In the genomic region with DNA sequence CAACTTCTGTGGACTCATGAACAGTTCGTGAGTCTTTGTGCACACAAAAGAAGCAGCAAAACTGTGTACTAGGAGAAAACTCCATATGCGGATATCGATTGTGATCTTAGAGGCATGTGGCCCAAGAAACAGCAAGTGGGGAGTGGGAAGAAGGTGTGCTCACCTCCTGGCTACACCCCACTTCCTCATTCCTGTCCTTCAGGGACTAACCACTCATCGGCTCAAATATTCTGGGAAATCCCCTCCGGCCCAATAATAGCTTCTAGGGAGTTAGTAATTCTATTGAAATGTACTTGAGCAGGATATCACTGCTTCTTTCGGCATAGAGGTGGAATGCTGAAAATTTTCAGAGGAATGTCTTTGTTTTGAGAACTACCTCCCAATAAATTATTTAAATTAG, we compare ENCODE assay signal across 25 mouse cellular contexts.
A peak's percentile ranks its signal among the peaks of the same experiment; 100 is the strongest.
DNase-seq lines count a peak whose midpoint lies in the region; ATAC-seq and TF ChIP-seq lines count a peak whose summit lies in the region.
"Had no signal": no experiment of that assay in that cellular context is flagged by ENCODE, and none has a peak within 500 bp of the region (broad histone marks: within the 10 kb centered on the region; RNA-seq: fewer than 3 reads in every experiment).

No protein-coding gene starts in this region.

- H3K4me2 ChIP-seq in kidney, postnatal 0 days (ENCODE audit: low read length) = no peak overlapping the region
- H3K4me2 ChIP-seq: embryonic facial prominence, embryonic 12.5 days; heart, embryonic 13.5 days; kidney, embryonic 15.5 days; liver, embryonic 15.5 days; midbrain, embryonic 15.5 days had no signal

- DNase-seq in kidney, postnatal 0 days (ENCODE audit: low spot score) = peak; percentile 24
- no peak for DNase-seq in kidney, postnatal 36 days
- peak; percentile 85 for DNase-seq in 3T3-L1 (ENCODE audit: low read depth, low spot score)
- DNase-seq in Muller cell, postnatal 12 days (ENCODE audit: inconsistent ontology term) = peak; percentile 88
- DNase-seq in frontal cortex, postnatal 36 days (ENCODE audit: low spot score in 2 of 2) = no peak
- no peak for DNase-seq in thymus, postnatal 10 days (ENCODE audit: low spot score in 2 of 2)
- DNase-seq: adrenal gland, postnatal 25 days; cerebellum, adult 11-12 months; cerebellum, adult 9-11 months; embryo, embryonic 11 days; gastrocnemius, postnatal 10 days; kidney, adult 18-20 months; kidney, postnatal 4 days; lung, postnatal 10 days; right cerebral cortex, postnatal 25 days; thymus, postnatal 25 days had no signal

- no peak overlapping the region for H3K4me3 ChIP-seq in kidney, postnatal 0 days (replicated peaks; ENCODE audit: low read depth, low read length)
- H3K4me3 ChIP-seq in embryonic fibroblast, embryonic 13.5 days (ENCODE audit: insufficient read depth, low read length) = no peak overlapping the region
- H3K4me3 ChIP-seq: embryonic facial prominence, embryonic 12.5 days; heart, embryonic 13.5 days; kidney, embryonic 15.5 days; liver, embryonic 15.5 days; midbrain, embryonic 10.5 days; midbrain, embryonic 15.5 days had no signal

- TF ChIP-seq POLR2A in embryonic fibroblast, embryonic 13.5 days (IDR thresholded peaks at IDR 0.05; ENCODE audit: low read depth, low read length) = no peak

- H3K9me3 ChIP-seq in kidney, postnatal 0 days (replicated peaks; ENCODE audit: low read length) = no peaks in the 10 kb centered on the region
- H3K9me3 ChIP-seq: embryonic facial prominence, embryonic 12.5 days; heart, embryonic 13.5 days; kidney, embryonic 15.5 days; liver, embryonic 15.5 days; midbrain, embryonic 10.5 days; midbrain, embryonic 15.5 days had no signal

- no peak for ATAC-seq in kidney, postnatal 0 days (replicated peaks; ENCODE audit: low FRiP score, low read depth)
- ATAC-seq: forebrain, embryonic 16.5 days; hindbrain, embryonic 16.5 days; midbrain, embryonic 15.5 days had no signal

- H3K4me1 ChIP-seq in kidney, postnatal 0 days (replicated peaks; ENCODE audit: insufficient read depth, low read length) = no peaks in the 10 kb centered on the region
- H3K4me1 ChIP-seq in embryonic fibroblast, embryonic 13.5 days (ENCODE audit: control insufficient read depth, insufficient read depth, low read length) = peaks cover 21% of the 10 kb centered on the region
- H3K4me1 ChIP-seq: embryonic facial prominence, embryonic 12.5 days; liver, embryonic 15.5 days; midbrain, embryonic 15.5 days had no signal

- no peak overlapping the region for H3K27ac ChIP-seq in kidney, postnatal 0 days
- H3K27ac ChIP-seq in embryonic fibroblast, embryonic 13.5 days (ENCODE audit: insufficient read depth, low read length) = peak overlapping the region; percentile 89
- H3K27ac ChIP-seq: embryonic facial prominence, embryonic 12.5 days; heart, embryonic 13.5 days; kidney, embryonic 15.5 days; liver, embryonic 15.5 days; midbrain, embryonic 10.5 days; midbrain, embryonic 15.5 days had no signal

- TF ChIP-seq CTCF in kidney, postnatal 0 days (IDR thresholded peaks at IDR 0.05; ENCODE audit: low read depth) = no peak
- no peak for TF ChIP-seq CTCF in embryonic fibroblast, embryonic 13.5 days (IDR thresholded peaks at IDR 0.05; ENCODE audit: borderline replicate concordance, insufficient read depth, low read length)

- no peak overlapping the region for H3K9ac ChIP-seq in kidney, postnatal 0 days (ENCODE audit: low read depth, low read length)
- H3K9ac ChIP-seq: embryonic facial prominence, embryonic 12.5 days; heart, embryonic 13.5 days; kidney, embryonic 15.5 days; liver, embryonic 15.5 days; midbrain, embryonic 15.5 days had no signal

- no peaks in the 10 kb centered on the region for H3K36me3 ChIP-seq in kidney, postnatal 0 days (ENCODE audit: insufficient read depth, low read length)
- H3K36me3 ChIP-seq: embryonic facial prominence, embryonic 12.5 days; heart, embryonic 13.5 days; kidney, embryonic 15.5 days; liver, embryonic 15.5 days; midbrain, embryonic 10.5 days; midbrain, embryonic 15.5 days had no signal

- H3K27me3 ChIP-seq in kidney, postnatal 0 days (ENCODE audit: insufficient read depth, low read length) = no peaks in the 10 kb centered on the region
- H3K27me3 ChIP-seq: embryonic facial prominence, embryonic 12.5 days; heart, embryonic 13.5 days; liver, embryonic 15.5 days; midbrain, embryonic 15.5 days had no signal

- 69% methylated on average over 6 of the region's 6 CpGs for WGBS in kidney, postnatal 0 days

Comparison
In these comparisons a context has a peak if more than half of its experiments do, and no peak if none do; other contexts are left out.
1. DNase-seq: peak in kidney, postnatal 0 days (single experiment), 3T3-L1 (single experiment) and Muller cell, postnatal 12 days (single experiment); none in kidney, postnatal 36 days (0 of 2), frontal cortex, postnatal 36 days (0 of 2) and thymus, postnatal 10 days (0 of 2).